Mouse (Mus musculus) heart, postnatal 0 days (tissue): ENCODE measurements around the gene Kif26b.

Experiments
- CTCF ChIP-seq: IDR thresholded peaks from 2 replicates; pipeline ENCODE4 v1.5.1; 2016; ENCODE audit warnings: antibody characterized with exemption, control low read depth, low read depth
- EP300 ChIP-seq: IDR thresholded peaks from 2 replicates; pipeline ENCODE4 v1.6.1; 2016; ENCODE audit warnings: antibody characterized with exemption, low read depth

DNA sequence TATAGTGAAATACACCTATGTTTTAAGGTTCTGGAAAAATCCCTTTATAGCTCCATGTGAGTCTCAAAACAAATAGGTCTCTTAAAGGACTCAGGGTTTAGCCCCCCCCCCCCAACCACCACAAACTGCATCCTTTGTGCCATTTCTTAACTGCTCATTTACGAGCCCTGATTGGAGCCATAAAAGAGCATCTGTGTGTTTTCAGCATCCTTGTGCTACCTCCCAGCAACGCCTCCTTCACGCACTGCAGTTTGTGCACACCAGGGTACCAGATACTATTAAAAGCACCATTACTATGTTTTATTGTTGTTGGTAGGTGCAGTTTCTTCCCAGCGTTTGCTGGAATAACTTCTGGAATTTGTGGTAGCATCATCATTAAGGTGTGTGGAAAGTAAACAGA is 42.1 kb downstream of the Kif26b start:
- TF ChIP-seq CTCF (no peak), EP300 (no peak)
